Mouse (Mus musculus) hindbrain, embryonic 13.5 days (tissue): ENCODE results near the gene Spata20. TPM values are rescaled to one million over a fixed set of nuclear protein-coding genes. Genes with fewer than 3 reads are reported as not detected.
A peak's percentile ranks its signal among the peaks of the same experiment; 100 is the strongest.

ENCODE experiments used
- ATAC-seq: fragments of 200-750 bp; cut with Nextera tagmentation; 2 replicates; pipeline ENCODE4 v1.8.0; 2017; ENCODE audit warnings: moderate TSS enrichment; ENCODE audit not compliant: low FRiP score
- H3K27ac ChIP-seq: fragments of 300-500 bp; sonication (generic); 2 replicates; pipeline ENCODE4 v1.5.1; 2015; ENCODE audit warnings: inconsistent platforms, mild to moderate bottlenecking, moderate library complexity
- H3K27me3 ChIP-seq: fragments of 300-500 bp; sonication (generic); 2 replicates; pipeline ENCODE4 v1.6.1; 2015; ENCODE audit warnings: mild to moderate bottlenecking, inconsistent platforms
- H3K36me3 ChIP-seq: fragments of 300-500 bp; sonication (generic); 2 replicates; pipeline ENCODE4 v1.6.1; 2015; ENCODE audit warnings: mild to moderate bottlenecking, inconsistent platforms
- H3K4me1 ChIP-seq: fragments of 300-500 bp; sonication (generic); replicated peaks from 2 replicates; pipeline ENCODE4 v1.6.1; 2015; ENCODE audit warnings: inconsistent platforms
- H3K4me2 ChIP-seq: fragments of 300-500 bp; sonication (generic); 2 replicates; pipeline ENCODE4 v1.6.1; 2015; ENCODE audit warnings: inconsistent platforms, mild to moderate bottlenecking, moderate library complexity
- H3K4me3 ChIP-seq: fragments of 300-500 bp; sonication (generic); 2 replicates; pipeline ENCODE4 v1.5.1; 2015; ENCODE audit warnings: mild to moderate bottlenecking, inconsistent platforms
- H3K9ac ChIP-seq: fragments of 300-500 bp; sonication (generic); 2 replicates; pipeline ENCODE4 v1.6.1; 2015; ENCODE audit warnings: mild to moderate bottlenecking, inconsistent platforms
- H3K9me3 ChIP-seq: fragments of 300-500 bp; sonication (generic); 2 replicates; pipeline ENCODE4 v1.6.1; 2016; ENCODE audit warnings: inconsistent platforms
- WGBS: fragments of 180-500 bp; shearing (Covaris S2); methylation state at CpG from one replicate; pipeline ENCODE4 v1.1.7; 2015; 5-methylcytosine and 5-hydroxymethylcytosine counted together
- polyA plus RNA-seq: library from polyadenylated mRNA; unstranded; fragments of >200 nt; fragmentation: Nextera tagmentation; extraction: Ambion mirVana; gene quantifications from 2 replicates; pipeline ENCODE4 v1.2.1, GENCODE M21; 2015

The Spata20 gene
- polyA plus RNA-seq, 1 experiment from 2014 or later = 0.56 TPM

DNA sequence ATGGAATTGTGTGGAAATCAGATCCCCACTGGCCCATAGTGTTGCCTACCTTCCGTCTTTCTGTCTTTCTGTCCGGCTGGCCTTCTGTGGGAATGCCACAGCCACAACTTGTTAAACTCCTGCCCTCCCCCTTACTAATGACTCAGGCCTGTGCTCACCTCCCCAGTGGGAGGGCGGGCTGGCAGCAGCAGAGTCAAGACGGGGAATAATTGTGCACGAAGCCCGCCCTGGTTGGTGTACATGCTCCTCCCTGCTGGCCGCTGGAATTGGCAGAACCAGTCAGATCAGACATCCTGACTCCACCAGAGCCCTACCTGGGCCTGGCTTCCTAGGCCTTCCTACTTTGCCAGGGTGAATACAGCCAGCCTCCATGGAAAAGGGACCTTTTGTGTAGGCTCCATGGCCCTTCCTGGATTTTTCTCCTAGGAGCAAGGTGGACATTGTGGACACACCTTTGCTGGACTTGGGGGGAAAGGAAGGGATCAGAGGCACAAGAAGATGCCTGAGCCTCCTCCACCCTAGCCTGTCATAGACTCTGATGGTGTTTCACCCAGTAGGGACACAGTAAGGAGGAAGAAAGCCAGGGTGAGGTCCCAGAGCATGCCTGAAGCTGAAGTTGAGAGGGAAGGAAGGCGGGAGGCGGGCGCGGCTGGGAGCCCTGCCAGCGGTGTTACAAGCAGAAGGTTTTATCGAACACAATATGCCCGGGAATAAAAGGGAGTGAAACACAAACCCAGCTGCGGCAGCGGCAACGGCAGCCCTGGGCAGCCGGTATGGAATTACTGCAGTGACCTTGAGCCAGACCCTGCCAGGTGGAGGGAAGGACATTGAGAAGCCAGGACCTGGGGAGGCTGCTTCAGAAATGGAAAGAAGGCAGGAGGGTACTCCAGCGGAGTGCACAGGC lies 12.4 kb upstream of the Spata20 start:
- Histone ChIP-seq H3K4me3 (no peak overlapping the region), H3K27ac (peak overlapping the region; percentile 48; the same call in 1 of the 2 replicates), H3K9ac (no peak overlapping the region), H3K27me3 (peaks cover 62% of the 10 kb centered on the region), H3K9me3 (no peaks in the 10 kb centered on the region), H3K4me2 (peak overlapping the region; percentile 35), H3K36me3 (no peaks in the 10 kb centered on the region), H3K4me1 (peaks cover 26% of the 10 kb centered on the region)
- 0 out of 2 replicates have a peak, but pooled peaks have one; percentile 33 for ATAC-seq
- WGBS = 20% methylated on average over 19 of the region's 19 CpGs

DNA sequence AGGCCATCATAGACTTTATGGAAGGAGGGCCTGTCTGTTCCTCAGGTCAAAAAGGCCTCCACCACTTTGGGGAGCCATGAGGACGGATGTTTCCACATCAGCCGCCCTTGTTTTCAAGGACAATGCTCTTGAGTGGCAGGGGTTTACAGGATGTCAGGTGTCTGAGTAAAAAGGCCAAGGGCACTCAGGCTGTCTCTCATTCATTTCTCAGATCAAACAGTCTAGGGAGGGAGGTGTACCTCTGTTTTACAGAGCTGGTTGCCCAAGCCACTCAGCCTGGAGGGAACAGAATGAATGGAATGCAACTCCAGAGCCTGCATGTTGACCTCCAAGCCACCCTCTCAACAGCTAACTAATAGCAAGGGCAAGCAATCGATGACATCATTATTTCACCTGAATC lies 9.4 kb upstream of the Spata20 start:
- Histone ChIP-seq H3K4me1 (peaks cover 38% of the 10 kb centered on the region), H3K36me3 (no peaks in the 10 kb centered on the region), H3K27me3 (peaks cover 68% of the 10 kb centered on the region), H3K9me3 (no peaks in the 10 kb centered on the region), H3K4me2 (no peak overlapping the region), H3K9ac (no peak overlapping the region), H3K27ac (no peak overlapping the region), H3K4me3 (no peak overlapping the region)
- 76% methylated on average over 3 of the region's 3 CpGs for WGBS
- no peak for ATAC-seq

DNA sequence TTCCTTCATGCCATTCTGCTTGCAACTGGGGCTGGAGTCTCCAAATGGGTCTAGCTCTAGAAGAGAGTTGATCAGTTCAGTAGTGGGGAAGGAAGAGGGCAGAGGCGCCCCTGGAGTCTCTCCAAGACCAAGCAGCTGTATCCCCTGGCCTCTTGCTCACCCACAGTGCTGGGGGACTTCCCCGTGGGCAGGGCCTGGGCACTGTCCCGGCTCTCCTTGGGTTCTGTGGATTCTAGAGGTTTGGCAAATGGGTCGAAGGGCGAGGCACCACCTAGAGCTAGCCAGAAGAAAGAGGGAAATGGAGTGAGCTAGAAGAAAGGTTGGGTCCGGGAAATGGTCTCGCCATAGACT lies 5.7 kb upstream of the Spata20 start:
- WGBS = 60% methylated on average over 7 of the region's 7 CpGs
- no peak overlapping the region for H3K27ac ChIP-seq
- peak overlapping the region; percentile 81 for H3K9ac ChIP-seq
- no peak for ATAC-seq
- no peaks in the 10 kb centered on the region for H3K36me3 ChIP-seq
- H3K4me2 ChIP-seq = peak overlapping the region; percentile 64
- peak overlapping the region; percentile 53 for H3K4me3 ChIP-seq
- H3K27me3 ChIP-seq = peaks cover 64% of the 10 kb centered on the region
- peaks cover 20% of the 10 kb centered on the region for H3K4me1 ChIP-seq
- H3K9me3 ChIP-seq = no peaks in the 10 kb centered on the region

DNA sequence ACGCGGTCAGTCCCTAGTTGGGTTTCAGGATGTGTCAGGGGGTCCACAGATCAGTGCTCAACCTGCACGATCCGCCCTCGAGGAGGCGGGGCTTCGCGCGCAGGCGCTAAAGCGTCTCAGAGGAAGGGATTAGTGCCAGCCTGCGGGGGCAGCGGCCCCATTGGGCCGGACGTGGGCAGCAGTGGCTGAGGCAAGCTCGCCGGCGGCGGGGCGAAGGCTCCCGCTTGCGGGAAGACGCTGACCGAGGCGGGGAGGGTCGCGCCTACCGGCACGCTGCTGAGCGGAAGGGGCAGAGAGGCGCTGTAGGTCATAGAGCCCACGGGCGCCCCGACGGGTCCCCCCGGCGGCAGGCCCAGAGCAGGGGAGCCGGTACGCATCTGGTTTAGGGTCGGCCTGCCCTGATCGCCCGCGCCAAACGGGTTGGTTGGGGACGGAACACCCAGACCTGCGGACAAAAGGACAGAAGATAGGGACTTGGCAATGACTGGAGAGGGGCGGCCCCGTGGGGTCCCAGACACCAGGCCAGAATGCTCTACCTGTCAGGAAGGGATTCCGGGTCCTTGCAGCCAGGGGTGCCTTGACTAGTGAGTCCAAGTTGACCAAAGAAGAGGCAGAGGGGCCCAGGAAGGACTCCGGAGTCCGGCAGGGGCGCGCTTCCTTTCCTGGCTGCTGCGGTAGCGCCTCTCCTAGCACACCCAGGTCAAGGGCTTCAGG lies 5.2 kb upstream of the Spata20 start:
- Histone ChIP-seq H3K4me2 (peak overlapping the region; percentile 64), H3K9ac (peak overlapping the region; percentile 81), H3K27me3 (peaks cover 65% of the 10 kb centered on the region), H3K4me3 (peak overlapping the region; percentile 53), H3K4me1 (peaks cover 20% of the 10 kb centered on the region), H3K36me3 (no peaks in the 10 kb centered on the region), H3K9me3 (no peaks in the 10 kb centered on the region), H3K27ac (no peak overlapping the region)
- 5% methylated on average over 55 of the region's 55 CpGs for WGBS
- ATAC-seq = peak; percentile 59

DNA sequence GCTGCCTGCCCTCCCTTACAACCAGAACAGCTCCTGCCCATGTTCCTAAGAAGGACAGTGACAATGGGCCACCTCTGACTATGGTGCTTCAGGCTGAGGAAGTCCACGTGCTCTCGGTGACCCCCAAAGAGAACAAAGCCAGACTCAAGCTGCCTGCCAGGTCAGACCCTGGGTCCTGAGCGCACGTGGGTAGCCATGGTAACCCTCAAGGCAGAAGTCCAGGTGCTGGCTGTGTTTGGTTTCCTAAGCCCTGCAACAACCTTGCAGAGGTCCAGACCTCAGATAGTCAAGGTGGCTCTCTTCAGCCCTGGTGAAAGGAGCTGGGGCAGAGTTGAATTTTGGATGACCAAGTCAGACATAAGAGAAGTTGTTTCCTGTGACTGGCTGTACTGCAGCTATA lies 3.8 kb upstream of the Spata20 start:
- no peak overlapping the region for H3K9ac ChIP-seq
- H3K27me3 ChIP-seq = peaks cover 70% of the 10 kb centered on the region
- no peaks in the 10 kb centered on the region for H3K9me3 ChIP-seq
- H3K36me3 ChIP-seq = no peaks in the 10 kb centered on the region
- H3K4me1 ChIP-seq = peaks cover 20% of the 10 kb centered on the region
- no peak overlapping the region for H3K27ac ChIP-seq
- ATAC-seq = no peak
- H3K4me2 ChIP-seq = no peak overlapping the region
- H3K4me3 ChIP-seq = no peak overlapping the region
- 33% methylated on average over 4 of the region's 4 CpGs for WGBS

DNA sequence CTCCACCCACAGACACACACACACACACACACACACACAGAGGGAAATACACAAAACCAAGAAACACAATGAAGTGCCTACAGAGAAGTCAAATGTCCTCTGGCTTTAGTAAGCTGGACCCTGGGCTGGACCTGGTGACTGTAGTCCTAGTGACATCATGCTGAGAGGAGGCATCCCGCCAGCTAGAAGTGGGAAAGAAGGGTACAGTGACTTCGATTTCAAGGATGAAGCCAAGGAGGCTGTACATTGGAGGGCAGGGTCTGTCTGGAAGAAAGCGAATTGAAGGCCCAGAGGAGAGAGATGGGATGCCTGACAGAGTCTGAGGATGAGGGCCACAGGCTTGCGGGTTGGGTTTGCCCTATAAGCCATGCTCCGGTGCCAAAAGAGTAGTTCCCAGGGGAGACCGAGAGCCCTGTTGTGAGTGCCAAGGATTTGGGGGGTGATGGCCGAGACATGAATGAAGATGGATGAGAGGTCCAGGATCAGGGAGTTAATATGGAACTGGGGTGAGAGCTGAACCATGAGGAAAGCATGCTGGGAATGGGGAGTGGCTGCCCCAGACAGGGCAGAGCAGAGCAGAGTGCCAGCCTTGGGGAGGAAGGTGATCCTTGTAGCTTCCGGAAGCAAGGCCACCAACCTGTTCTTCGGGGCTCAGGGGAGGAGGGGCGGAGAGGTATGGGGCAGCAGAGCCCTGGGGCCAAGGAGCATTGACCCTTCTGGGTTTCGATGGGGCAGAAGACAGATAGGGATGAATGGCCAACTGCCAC lies 3.0 kb upstream of the Spata20 start:
- ATAC-seq = no peak
- Histone ChIP-seq H3K4me2 (no peak overlapping the region), H3K9ac (no peak overlapping the region), H3K4me3 (no peak overlapping the region), H3K36me3 (no peaks in the 10 kb centered on the region), H3K27me3 (peaks cover 71% of the 10 kb centered on the region), H3K27ac (no peak overlapping the region), H3K9me3 (no peaks in the 10 kb centered on the region), H3K4me1 (peaks cover 20% of the 10 kb centered on the region)
- WGBS = 93% methylated on average over 11 of the region's 11 CpGs

DNA sequence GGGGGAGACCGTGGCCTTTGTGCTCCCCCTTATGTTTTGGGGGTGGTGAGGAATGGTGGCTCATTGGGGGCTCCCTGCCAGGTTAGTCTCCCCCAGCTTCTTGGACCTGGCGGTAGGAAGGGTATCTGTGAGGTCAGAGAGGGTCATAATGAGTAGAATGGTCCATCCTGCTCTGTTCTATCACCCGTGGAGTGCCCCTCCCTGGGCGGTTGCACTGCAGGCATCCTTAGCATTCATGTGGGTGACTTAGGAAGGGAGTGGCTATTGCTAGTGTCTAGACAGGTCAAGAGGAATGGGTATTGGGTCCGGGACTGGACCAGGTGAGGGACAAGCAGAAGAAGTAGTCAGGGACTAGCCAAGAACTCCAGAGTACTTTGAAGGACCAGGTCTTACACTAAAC lies 756 bp downstream of the Spata20 start:
- 77% methylated on average over 5 of the region's 5 CpGs for WGBS
- peaks cover 49% of the 10 kb centered on the region for H3K27me3 ChIP-seq
- ATAC-seq = no peak
- no peak overlapping the region for H3K27ac ChIP-seq
- H3K9ac ChIP-seq = no peak overlapping the region
- H3K4me1 ChIP-seq = peaks cover 7% of the 10 kb centered on the region; the same call in 1 of the 2 replicates
- no peaks in the 10 kb centered on the region for H3K36me3 ChIP-seq
- no peak overlapping the region for H3K4me3 ChIP-seq
- H3K9me3 ChIP-seq = no peaks in the 10 kb centered on the region
- H3K4me2 ChIP-seq = no peak overlapping the region

DNA sequence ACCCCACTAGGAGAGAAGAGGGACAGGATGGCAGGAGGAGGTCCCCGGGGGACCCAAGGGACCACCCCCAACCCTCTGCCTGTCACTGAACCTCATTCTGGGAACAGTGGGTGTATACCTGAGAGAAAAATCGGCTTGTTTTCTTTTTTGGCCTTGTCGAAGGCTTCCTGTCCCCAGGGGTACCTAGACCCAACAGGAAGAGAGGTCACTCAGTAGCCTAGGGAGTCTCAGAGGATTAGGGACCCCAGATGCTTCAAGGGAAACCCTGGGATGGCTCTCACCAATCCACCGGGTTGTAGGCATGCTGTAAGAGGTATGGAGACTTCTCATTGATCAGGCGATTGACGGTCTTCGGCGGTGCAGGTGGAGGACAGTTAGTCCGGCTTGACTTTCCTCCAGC lies 1.3 kb downstream of the Spata20 start:
- ATAC-seq = no peak
- Histone ChIP-seq H3K4me2 (no peak overlapping the region), H3K4me3 (no peak overlapping the region), H3K4me1 (peaks cover 2% of the 10 kb centered on the region; the same call in 1 of the 2 replicates), H3K36me3 (no peaks in the 10 kb centered on the region), H3K9ac (no peak overlapping the region), H3K27ac (no peak overlapping the region), H3K9me3 (no peaks in the 10 kb centered on the region), H3K27me3 (peaks cover 44% of the 10 kb centered on the region)
- WGBS = 90% methylated on average over 9 of the region's 9 CpGs

DNA sequence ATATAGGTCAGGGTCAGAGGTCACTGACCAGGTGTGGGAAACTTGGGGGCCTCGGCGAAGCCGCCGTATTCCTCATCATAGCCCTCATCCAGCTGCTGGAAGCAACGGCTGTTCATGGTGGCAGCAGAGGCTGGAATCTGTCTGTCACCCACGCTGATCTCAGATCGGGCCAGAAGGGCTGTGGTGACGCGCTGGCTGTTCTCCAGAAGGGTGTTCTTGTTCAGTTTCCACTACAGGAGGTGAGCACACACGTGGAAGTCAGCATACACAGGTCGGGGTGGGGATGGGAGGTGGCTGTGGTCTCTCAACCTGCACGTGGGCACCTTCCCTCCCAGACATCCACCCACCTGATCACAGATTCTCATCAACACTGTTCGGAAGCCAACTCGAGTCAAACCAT lies 2.1 kb downstream of the Spata20 start:
- no peak overlapping the region for H3K4me3 ChIP-seq
- H3K27me3 ChIP-seq = peaks cover 36% of the 10 kb centered on the region
- H3K4me2 ChIP-seq = no peak overlapping the region
- 87% methylated on average over 14 of the region's 14 CpGs for WGBS
- no peaks in the 10 kb centered on the region for H3K36me3 ChIP-seq
- no peaks in the 10 kb centered on the region; the same call in 1 of the 2 replicates for H3K4me1 ChIP-seq
- no peak overlapping the region for H3K9ac ChIP-seq
- no peak overlapping the region for H3K27ac ChIP-seq
- ATAC-seq = no peak
- H3K9me3 ChIP-seq = no peaks in the 10 kb centered on the region

DNA sequence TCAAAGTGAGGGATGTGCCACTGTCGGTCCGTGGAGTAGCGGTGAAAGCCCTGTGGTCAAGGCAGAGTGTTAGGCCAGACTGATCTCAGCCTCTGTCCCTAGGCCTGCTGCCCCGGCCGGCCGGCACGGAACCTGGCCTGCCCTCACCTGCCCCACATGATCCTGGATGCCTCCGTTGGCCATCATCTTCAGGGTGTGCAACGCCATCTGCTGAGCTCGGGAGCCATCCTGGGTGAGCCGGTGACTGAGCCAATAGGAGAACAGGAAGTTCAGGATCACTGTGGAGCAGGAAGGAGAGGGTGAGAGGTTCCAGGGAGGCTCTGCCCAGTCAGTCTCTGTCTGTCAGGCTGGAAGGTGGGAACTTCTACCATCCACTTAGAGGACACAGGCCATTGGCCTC lies 2.5 kb downstream of the Spata20 start:
- Histone ChIP-seq H3K4me2 (no peak overlapping the region), H3K27ac (no peak overlapping the region), H3K27me3 (peaks cover 38% of the 10 kb centered on the region), H3K4me3 (no peak overlapping the region), H3K9me3 (no peaks in the 10 kb centered on the region), H3K36me3 (no peaks in the 10 kb centered on the region), H3K4me1 (no peaks in the 10 kb centered on the region; the same call in 1 of the 2 replicates), H3K9ac (no peak overlapping the region)
- 83% methylated on average over 11 of the region's 11 CpGs for WGBS
- no peak for ATAC-seq

DNA sequence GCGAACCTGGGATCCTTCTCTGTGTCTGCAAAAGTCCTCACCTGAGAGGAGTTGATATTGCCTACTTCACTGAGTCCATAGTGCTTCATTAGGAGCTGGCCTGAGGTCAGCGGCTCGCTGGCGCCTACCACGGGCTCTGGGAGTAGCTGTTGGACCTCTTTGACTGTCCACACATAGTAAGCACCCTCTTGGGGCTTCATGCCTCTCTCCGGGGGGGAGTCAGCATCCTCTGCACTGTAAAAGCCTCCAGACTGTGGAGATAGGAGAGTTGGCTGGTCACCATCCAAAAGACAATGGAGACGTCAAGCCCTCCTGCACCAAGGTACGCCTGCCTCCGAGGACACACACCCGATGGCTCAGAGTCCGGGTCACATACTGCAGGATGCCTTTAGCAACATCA lies 3.2 kb downstream of the Spata20 start:
- Histone ChIP-seq H3K9me3 (no peaks in the 10 kb centered on the region), H3K4me3 (no peak overlapping the region), H3K36me3 (no peaks in the 10 kb centered on the region), H3K4me1 (no peaks in the 10 kb centered on the region; the same call in 1 of the 2 replicates), H3K9ac (no peak overlapping the region), H3K27ac (no peak overlapping the region), H3K4me2 (no peak overlapping the region), H3K27me3 (peaks cover 36% of the 10 kb centered on the region)
- no peak for ATAC-seq
- WGBS = 92% methylated on average over 11 of the region's 11 CpGs

DNA sequence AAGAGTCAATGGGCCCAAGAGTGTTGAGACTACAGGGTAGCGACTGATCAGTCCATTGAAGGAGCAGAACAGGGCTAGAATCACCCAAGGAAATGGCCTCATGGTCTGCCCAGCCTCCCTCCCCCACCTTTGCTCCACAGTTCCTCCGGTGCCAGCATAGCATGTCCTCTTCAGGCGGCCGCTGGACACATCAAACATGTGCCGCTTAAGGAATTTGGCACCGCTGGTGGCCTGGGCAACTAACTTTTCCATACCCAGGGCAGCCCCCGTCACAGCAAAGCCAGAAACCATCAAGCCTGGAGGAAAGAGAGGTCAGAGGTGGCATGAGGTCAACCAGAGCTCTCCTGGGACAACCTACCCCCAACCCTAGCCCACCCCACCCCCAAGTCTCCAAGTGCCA lies 4.0 kb downstream of the Spata20 start:
- ATAC-seq = no peak
- H3K27me3 ChIP-seq = peaks cover 36% of the 10 kb centered on the region
- 91% methylated on average over 7 of the region's 7 CpGs for WGBS

More for the DNA sequence above, 4.0 kb downstream of the Spata20 start:
- H3K4me1 ChIP-seq = no peaks in the 10 kb centered on the region; the same call in 1 of the 2 replicates
- no peak overlapping the region for H3K27ac ChIP-seq
- H3K9ac ChIP-seq = no peak overlapping the region
- H3K36me3 ChIP-seq = no peaks in the 10 kb centered on the region
- no peak overlapping the region for H3K4me3 ChIP-seq
- H3K9me3 ChIP-seq = no peaks in the 10 kb centered on the region
- H3K4me2 ChIP-seq = no peak overlapping the region
